Mouse (Mus musculus) adrenal gland, postnatal 25 days (tissue): ENCODE measurements around the gene Syn2. TPM values are rescaled to one million over a fixed set of nuclear protein-coding genes. Genes with fewer than 3 reads are reported as not detected.

ENCODE experiments used
- DNase-seq: peaks from one replicate; pipeline ENCODE4 v3.0.0; 2021; ENCODE audit warnings: mixed read lengths
- microRNA-seq, 2 experiments: library from miRNA; unstranded; fragments of <30 nt; microRNA quantifications; one replicate each; pipeline ENCODE4 v1.2.0; 2021
- total RNA-seq: library from RNA; stranded (reverse); gene quantifications from 2 replicates; pipeline ENCODE4 v1.2.3, GENCODE M21; 2021

Syn2 gene
- total RNA-seq, 1 experiment from 2014 or later = 18.9 TPM

GRCm38 (mm10) chr6:115292621-115293020 lies 157.9 kb downstream of the Syn2 start:
- DNase-seq = no peak

GRCm38 (mm10) chr6:115293877-115294276 lies 159.2 kb downstream of the Syn2 start:
- DNase-seq = no peak

GRCm38 (mm10) chr6:115307134-115307533 lies 172.4 kb downstream of the Syn2 start:
- DNase-seq = no peak

GRCm38 (mm10) chr6:115312780-115313179 lies 178.1 kb downstream of the Syn2 start:
- no peak for DNase-seq

- no peak for DNase-seq
These were observed 178.6 kb downstream of the Syn2 start for GRCm38 (mm10) chr6:115313235-115313738.

- DNase-seq = no peak
These were observed 179.2 kb downstream of the Syn2 start for GRCm38 (mm10) chr6:115313910-115314309.

- no peak for DNase-seq
These were observed 181.1 kb downstream of the Syn2 start for GRCm38 (mm10) chr6:115315770-115316169.

- no peak for DNase-seq
These were observed 182.1 kb downstream of the Syn2 start for GRCm38 (mm10) chr6:115316811-115317221.

GRCm38 (mm10) chr6:115318811-115319210 lies 184.1 kb downstream of the Syn2 start:
- DNase-seq = no peak

- no peak for DNase-seq
These were observed 185.0 kb downstream of the Syn2 start for GRCm38 (mm10) chr6:115319686-115320085.

- DNase-seq = no peak
These were observed 186.4 kb downstream of the Syn2 start for GRCm38 (mm10) chr6:115320927-115321714.

- no peak for DNase-seq
These were observed 187.2 kb downstream of the Syn2 start for GRCm38 (mm10) chr6:115321883-115322351.

- DNase-seq = no peak
These were observed 188.3 kb downstream of the Syn2 start for GRCm38 (mm10) chr6:115322956-115323355.

- no peak for DNase-seq
These were observed 196.3 kb downstream of the Syn2 start for GRCm38 (mm10) chr6:115330964-115331363.

Small RNA genes lying within 50 kb of the gene (microRNA-seq; reads per million reads assigned to microRNA genes)
- gene Gm24767 = 0 reads per million in 2 experiments

Other genes starting within 250 kb of the Syn2 start
- 47.0 and 56.4 TPM in 2 replicates for gene Vgll4, start 164.9 kb upstream of the Syn2 start, total RNA-seq
- gene Tamm41, start 97.0 kb upstream of the Syn2 start, total RNA-seq = 14.3 and 19.9 TPM in 2 replicates
- gene Gm17482, start 92.4 kb downstream of the Syn2 start, total RNA-seq = not detected in 2 replicates
- 3.3 and 3.4 TPM in 2 replicates for gene Timp4, start 117.3 kb downstream of the Syn2 start, total RNA-seq
- 37.1 and 50.3 TPM in 2 replicates for gene Pparg, start 226.0 kb downstream of the Syn2 start, total RNA-seq